Mouse (Mus musculus) activated CD4-positive, CD25-positive, alpha-beta regulatory T cell, adult 4 months (primary cell): ENCODE measurements around the gene Slc38a4. TPM values are rescaled to one million over a fixed set of nuclear protein-coding genes. Genes with fewer than 3 reads are reported as not detected.

ENCODE experiments used
- ATAC-seq: one replicate; pipeline ENCODE4 v1.8.0; 2017
- polyA plus RNA-seq, 2 experiments: library from polyadenylated mRNA; unstranded; fragments of 100-300 nt; shearing (Covaris generic); gene quantifications; one replicate each; pipeline ENCODE4 v1.2.1; 2017

Gene Slc38a4
- polyA plus RNA-seq, 2 experiments from 2014 or later = not detected

- no peak for ATAC-seq
Observed at GRCm38 (mm10) chr15:96963318-96963717, 92.4 kb downstream of the Slc38a4 start.

GRCm38 (mm10) chr15:96960343-96960742 is 95.4 kb downstream of the Slc38a4 start:
- ATAC-seq = no peak

GRCm38 (mm10) chr15:96959247-96959646 is 96.5 kb downstream of the Slc38a4 start:
- ATAC-seq = no peak

GRCm38 (mm10) chr15:96956699-96957098 is 99.1 kb downstream of the Slc38a4 start:
- no peak for ATAC-seq

- no peak for ATAC-seq
Observed at GRCm38 (mm10) chr15:96954389-96954788, 101.4 kb downstream of the Slc38a4 start.

GRCm38 (mm10) chr15:96953938-96954238 is 101.9 kb downstream of the Slc38a4 start:
- ATAC-seq = no peak

GRCm38 (mm10) chr15:96953112-96953937 is 102.4 kb downstream of the Slc38a4 start:
- no peak for ATAC-seq

- ATAC-seq = no peak
Observed at GRCm38 (mm10) chr15:96952488-96952887, 103.3 kb downstream of the Slc38a4 start.

GRCm38 (mm10) chr15:96951783-96952182 is 104.0 kb downstream of the Slc38a4 start:
- no peak for ATAC-seq

GRCm38 (mm10) chr15:96948471-96948870 is 107.3 kb downstream of the Slc38a4 start:
- ATAC-seq = no peak

Other genes starting within 250 kb of the Slc38a4 start
- 10 to 100 TPM; 55.6 to 62.1 TPM for gene Pced1b, start 191.2 kb upstream of the Slc38a4 start, polyA plus RNA-seq
- 1 to 10 TPM; 1.1 to 2.0 TPM for gene Amigo2, start 191.3 kb upstream of the Slc38a4 start, polyA plus RNA-seq